Mouse (Mus musculus): ENCODE results near the gene Ppm1f. TPM values are rescaled to one million over a fixed set of nuclear protein-coding genes. Genes with fewer than 3 reads are reported as not detected.
"Not testable (repeated sequence)": the region's sequence is repeated elsewhere in the genome, so short reads cannot be mapped to it uniquely, and the experiment has no call there.

Ppm1f gene
- polyA plus RNA-seq, 1 experiment from 2014 or later: 27.7 TPM

GRCm38 (mm10) chr16:16913440-16913839 is 17.2 kb downstream of the Ppm1f start:
- Histone ChIP-seq H3K36me3 (peaks cover 92% of the 10 kb centered on the region), H3K27me3 (no peaks in the 10 kb centered on the region), H3K4me3 (no peak overlapping the region), H3K9me3 (no peaks in the 10 kb centered on the region), H3K4me1 (0 out of 2 replicates have a peak, but pooled peaks cover 4% of the 10 kb centered on the region), H3K27ac (no peak overlapping the region), H3K4me2 (no peak overlapping the region), H3K9ac (no peak overlapping the region)
- WGBS: 78% methylated on average over 1 of the region's 1 CpGs
- no peak for ATAC-seq (ENCODE audit: insufficient number of reproducible peaks, insufficient read depth, low FRiP score, low TSS enrichment, low read depth)

DNA sequence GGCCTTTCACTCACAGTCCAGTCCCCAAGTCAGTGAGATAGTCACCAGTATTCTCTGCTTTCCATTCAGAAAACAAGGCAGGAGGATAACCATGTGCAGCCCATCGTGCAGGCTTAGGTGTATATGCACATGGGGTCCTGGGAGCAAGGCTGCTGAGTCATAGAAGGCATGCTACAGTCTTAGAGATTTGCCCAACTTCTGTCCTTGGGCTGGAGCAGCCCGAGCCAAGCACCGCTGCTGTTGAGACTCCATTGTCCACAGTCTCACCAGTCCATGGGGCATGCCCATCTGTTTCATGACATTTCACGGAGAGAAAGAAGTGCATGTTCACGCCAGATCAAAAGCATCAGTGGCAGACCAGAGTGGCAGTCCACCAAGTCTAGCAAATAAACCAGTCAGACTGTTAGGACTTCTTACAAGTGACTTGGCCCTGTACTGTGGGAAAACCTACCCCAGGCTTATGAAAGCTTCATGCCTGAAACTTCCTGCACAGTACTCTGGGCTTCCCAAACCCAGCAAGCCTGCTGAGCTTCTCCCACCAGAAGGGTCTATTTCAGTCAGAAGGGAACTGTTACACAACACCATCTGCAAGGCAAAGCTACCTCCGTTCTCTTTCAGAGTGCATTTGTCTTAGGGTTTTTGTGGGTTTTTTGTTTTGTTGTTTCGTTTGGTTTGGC is 22.3 kb downstream of the Ppm1f start:
- no peak for ATAC-seq (ENCODE audit: insufficient number of reproducible peaks, insufficient read depth, low FRiP score, low TSS enrichment, low read depth)
- H3K9ac ChIP-seq: no peak overlapping the region
- H3K4me1 ChIP-seq: no peaks in the 10 kb centered on the region
- no peaks in the 10 kb centered on the region for H3K9me3 ChIP-seq
- H3K27ac ChIP-seq: no peak overlapping the region
- 94% methylated on average over 7 of the region's 7 CpGs for WGBS
- H3K36me3 ChIP-seq: peaks cover 96% of the 10 kb centered on the region
- H3K27me3 ChIP-seq: no peaks in the 10 kb centered on the region
- H3K4me2 ChIP-seq: no peak overlapping the region
- H3K4me3 ChIP-seq: no peak overlapping the region

DNA sequence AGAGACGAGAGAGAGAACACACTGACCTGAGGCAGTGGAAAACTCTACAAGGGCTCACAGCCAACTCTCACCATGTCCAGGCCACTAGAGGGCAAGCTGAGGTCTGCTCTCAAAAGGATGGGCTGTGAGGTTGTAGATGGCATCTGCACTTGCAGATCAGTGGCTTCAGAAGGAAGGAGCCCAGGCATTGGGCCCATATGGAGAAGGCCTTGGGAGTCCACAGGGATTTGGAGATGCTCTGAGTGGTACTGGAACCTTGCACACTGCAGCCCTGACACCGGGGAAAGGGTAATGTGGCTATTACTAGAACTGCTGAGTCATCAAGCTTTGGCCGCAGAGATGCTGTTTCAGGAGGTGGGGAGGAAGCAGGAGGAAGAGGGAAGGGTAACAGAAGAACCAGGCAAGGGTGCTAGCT is 24.8 kb downstream of the Ppm1f start:
- Histone ChIP-seq H3K36me3 (peaks cover 93% of the 10 kb centered on the region), H3K9ac (no peak overlapping the region), H3K4me2 (no peak overlapping the region), H3K9me3 (no peaks in the 10 kb centered on the region), H3K4me1 (no peaks in the 10 kb centered on the region), H3K4me3 (no peak overlapping the region), H3K27ac (no peak overlapping the region), H3K27me3 (no peaks in the 10 kb centered on the region)
- no peak for ATAC-seq (ENCODE audit: insufficient number of reproducible peaks, insufficient read depth, low FRiP score, low TSS enrichment, low read depth)
- 67% methylated on average over 3 of the region's 3 CpGs for WGBS

GRCm38 (mm10) chr16:16924481-16924880 is 28.2 kb downstream of the Ppm1f start:
- Histone ChIP-seq H3K27me3 (no peaks in the 10 kb centered on the region), H3K9me3 (no peaks in the 10 kb centered on the region), H3K4me2 (no peak overlapping the region), H3K27ac (no peak overlapping the region), H3K9ac (no peak overlapping the region), H3K4me1 (no peaks in the 10 kb centered on the region), H3K36me3 (peaks cover 65% of the 10 kb centered on the region), H3K4me3 (no peak overlapping the region)
- ATAC-seq (ENCODE audit: insufficient number of reproducible peaks, insufficient read depth, low FRiP score, low TSS enrichment, low read depth): no peak
- WGBS: 92% methylated on average over 3 of the region's 3 CpGs

- peaks cover 47% of the 10 kb centered on the region for H3K36me3 ChIP-seq
- H3K4me2 ChIP-seq: no peak overlapping the region
- 0 out of 2 replicates have a peak, but pooled peaks have one; percentile 16 for ATAC-seq (ENCODE audit: insufficient number of reproducible peaks, insufficient read depth, low FRiP score, low TSS enrichment, low read depth)
- no peak overlapping the region for H3K9ac ChIP-seq
- no peak overlapping the region for H3K4me3 ChIP-seq
- no peaks in the 10 kb centered on the region for H3K27me3 ChIP-seq
- no peak overlapping the region for H3K27ac ChIP-seq
- WGBS: 62% methylated on average over 5 of the region's 5 CpGs
- no peaks in the 10 kb centered on the region for H3K9me3 ChIP-seq
- no peaks in the 10 kb centered on the region for H3K4me1 ChIP-seq
Observed at GRCm38 (mm10) chr16:16926536-16926935, 30.3 kb downstream of the Ppm1f start.

DNA sequence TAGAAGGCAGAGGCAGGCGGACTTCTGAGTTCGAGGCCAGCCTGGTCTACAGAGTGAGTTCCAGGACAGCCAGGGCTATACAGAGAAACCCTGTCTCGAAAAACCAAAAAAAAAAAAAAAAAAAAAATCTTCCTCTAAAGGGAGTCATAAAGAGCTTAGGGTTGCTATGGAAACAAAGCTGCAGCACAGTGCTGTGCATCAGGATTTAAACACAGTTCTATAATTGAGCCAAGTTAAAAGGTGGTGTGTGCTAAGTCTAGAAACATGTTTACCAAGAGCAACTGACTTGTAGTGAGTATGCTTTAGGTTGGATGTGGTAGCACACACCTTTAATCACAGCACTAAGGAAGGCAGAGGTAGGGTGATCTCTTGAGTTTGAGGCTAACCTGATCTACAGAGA is 32.6 kb downstream of the Ppm1f start:
- WGBS: 74% methylated on average over 3 of the region's 3 CpGs
- ATAC-seq (ENCODE audit: insufficient number of reproducible peaks, insufficient read depth, low FRiP score, low TSS enrichment, low read depth); H3K9ac ChIP-seq; H3K9me3 ChIP-seq; H3K4me2 ChIP-seq; H3K4me1 ChIP-seq; H3K27ac ChIP-seq; H3K27me3 ChIP-seq; H3K4me3 ChIP-seq: not testable (repeated sequence)
- H3K36me3 ChIP-seq: peaks cover 24% of the 10 kb centered on the region

DNA sequence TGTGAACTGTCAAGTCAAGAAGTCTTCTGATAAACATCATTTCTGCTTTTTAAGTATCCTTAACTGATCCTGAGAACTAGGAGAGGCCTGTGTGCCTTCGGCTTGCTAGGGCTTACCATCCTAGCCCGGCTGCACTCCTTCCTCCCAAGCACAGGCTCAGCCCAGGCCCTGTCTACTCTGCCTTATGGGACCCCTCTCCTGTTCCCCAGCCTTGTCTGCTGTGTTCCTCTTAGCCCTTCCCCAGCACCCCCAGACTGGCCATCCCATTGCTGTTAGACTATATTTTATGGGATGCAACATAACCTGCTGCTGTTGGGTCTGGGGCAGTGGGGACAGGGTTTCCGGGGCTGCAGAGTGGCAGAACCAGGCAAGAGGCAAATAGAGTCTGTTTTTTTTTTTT is 34.1 kb downstream of the Ppm1f start:
- Histone ChIP-seq H3K27ac (no peak overlapping the region), H3K27me3 (no peaks in the 10 kb centered on the region), H3K4me3 (no peak overlapping the region), H3K9me3 (no peaks in the 10 kb centered on the region; the same call in 1 of the 2 replicates), H3K9ac (no peak overlapping the region), H3K4me1 (no peaks in the 10 kb centered on the region), H3K36me3 (peaks cover 11% of the 10 kb centered on the region; the same call in 1 of the 2 replicates), H3K4me2 (no peak overlapping the region)
- no peak for ATAC-seq (ENCODE audit: insufficient number of reproducible peaks, insufficient read depth, low FRiP score, low TSS enrichment, low read depth)
- WGBS: 92% methylated on average over 3 of the region's 3 CpGs

DNA sequence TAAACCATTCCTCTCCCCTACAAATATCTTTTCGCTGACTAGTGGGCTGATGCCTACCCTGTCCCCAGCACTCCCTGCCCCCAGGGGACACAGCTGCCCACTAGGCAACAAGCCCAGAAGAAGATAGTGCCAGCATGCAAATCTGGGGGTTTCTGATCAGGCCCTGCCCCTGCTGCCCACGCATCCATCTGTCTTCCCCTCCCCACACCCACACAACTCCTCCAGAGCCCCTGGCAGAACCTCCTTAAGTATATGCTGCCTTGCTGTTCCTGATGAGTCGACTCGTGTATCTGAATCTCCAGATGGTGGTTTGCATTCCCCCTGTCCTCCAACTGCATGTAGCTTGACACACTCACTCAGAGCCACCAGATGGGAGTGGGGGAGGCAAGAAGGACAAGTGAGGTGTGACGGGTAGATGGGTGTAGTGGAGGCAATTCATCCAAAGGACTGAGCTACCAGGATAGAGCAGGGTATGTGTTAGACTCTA is 34.6 kb downstream of the Ppm1f start:
- Histone ChIP-seq H3K27me3 (no peaks in the 10 kb centered on the region), H3K36me3 (peaks cover 7% of the 10 kb centered on the region; the same call in 1 of the 2 replicates), H3K27ac (no peak overlapping the region), H3K9me3 (no peaks in the 10 kb centered on the region; the same call in 1 of the 2 replicates), H3K4me2 (no peak overlapping the region), H3K4me1 (no peaks in the 10 kb centered on the region), H3K4me3 (no peak overlapping the region), H3K9ac (no peak overlapping the region)
- no peak for ATAC-seq (ENCODE audit: insufficient number of reproducible peaks, insufficient read depth, low FRiP score, low TSS enrichment, low read depth)
- 76% methylated on average over 5 of the region's 5 CpGs for WGBS

- no peaks in the 10 kb centered on the region for H3K36me3 ChIP-seq
- H3K4me3 ChIP-seq: no peak overlapping the region
- H3K9ac ChIP-seq: no peak overlapping the region
- no peak for ATAC-seq (ENCODE audit: insufficient number of reproducible peaks, insufficient read depth, low FRiP score, low TSS enrichment, low read depth)
- no peak overlapping the region for H3K4me2 ChIP-seq
- H3K4me1 ChIP-seq: no peaks in the 10 kb centered on the region
- H3K27me3 ChIP-seq: no peaks in the 10 kb centered on the region
- 94% methylated on average over 9 of the region's 9 CpGs for WGBS
- 0 out of 2 replicates have a peak, but pooled peaks cover 3% of the 10 kb centered on the region for H3K9me3 ChIP-seq
- H3K27ac ChIP-seq: no peak overlapping the region
Observed at GRCm38 (mm10) chr16:16939543-16939942, 43.3 kb downstream of the Ppm1f start.

DNA sequence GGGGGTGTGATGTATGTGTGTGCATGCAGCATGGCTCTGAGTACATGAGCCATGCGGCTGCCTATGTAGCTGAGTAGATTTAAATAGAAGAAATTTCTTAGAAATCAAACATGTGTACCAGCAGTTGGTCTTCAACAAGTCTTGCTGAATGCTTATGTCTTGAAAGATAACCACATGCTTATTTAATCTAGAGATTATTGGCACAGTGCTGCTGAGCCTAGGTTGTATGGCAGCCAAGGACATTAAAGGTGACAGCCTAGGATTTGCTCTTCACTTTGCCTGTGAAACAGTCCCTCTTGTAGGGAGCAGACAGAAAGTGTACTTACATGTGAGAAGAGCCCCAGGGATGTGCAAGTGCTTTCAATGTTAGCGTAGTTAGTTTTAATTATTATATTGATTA is 44.8 kb downstream of the Ppm1f start:
- H3K36me3 ChIP-seq: no peaks in the 10 kb centered on the region
- H3K9me3 ChIP-seq: 0 out of 2 replicates have a peak, but pooled peaks cover 3% of the 10 kb centered on the region
- H3K4me2 ChIP-seq: no peak overlapping the region
- H3K4me1 ChIP-seq: no peaks in the 10 kb centered on the region
- 93% methylated on average over 2 of the region's 2 CpGs for WGBS
- no peak overlapping the region for H3K4me3 ChIP-seq
- H3K9ac ChIP-seq: no peak overlapping the region
- no peaks in the 10 kb centered on the region for H3K27me3 ChIP-seq
- no peak overlapping the region for H3K27ac ChIP-seq
- no peak for ATAC-seq (ENCODE audit: insufficient number of reproducible peaks, insufficient read depth, low FRiP score, low TSS enrichment, low read depth)

- no peaks in the 10 kb centered on the region for H3K36me3 ChIP-seq
- H3K9me3 ChIP-seq: no peaks in the 10 kb centered on the region
- H3K27me3 ChIP-seq: no peaks in the 10 kb centered on the region
- H3K4me1 ChIP-seq: no peaks in the 10 kb centered on the region
- no peak overlapping the region for H3K4me3 ChIP-seq
- H3K4me2 ChIP-seq: no peak overlapping the region
- ATAC-seq (ENCODE audit: insufficient number of reproducible peaks, insufficient read depth, low FRiP score, low TSS enrichment, low read depth): no peak
- WGBS: 20% methylated on average over 3 of the region's 5 CpGs
- no peak overlapping the region for H3K9ac ChIP-seq
- no peak overlapping the region for H3K27ac ChIP-seq
Observed at GRCm38 (mm10) chr16:16958575-16958974, 62.3 kb downstream of the Ppm1f start.

- no peak overlapping the region for H3K4me3 ChIP-seq
- no peaks in the 10 kb centered on the region for H3K9me3 ChIP-seq
- no peak overlapping the region for H3K27ac ChIP-seq
- no peaks in the 10 kb centered on the region for H3K27me3 ChIP-seq
- 88% methylated on average over 6 of the region's 6 CpGs for WGBS
- H3K4me2 ChIP-seq: no peak overlapping the region
- H3K36me3 ChIP-seq: no peaks in the 10 kb centered on the region
- H3K9ac ChIP-seq: no peak overlapping the region
- H3K4me1 ChIP-seq: no peaks in the 10 kb centered on the region
- no peak for ATAC-seq (ENCODE audit: insufficient number of reproducible peaks, insufficient read depth, low FRiP score, low TSS enrichment, low read depth)
Observed at GRCm38 (mm10) chr16:16959907-16960306, 63.6 kb downstream of the Ppm1f start.
